Mouse (Mus musculus): ENCODE data around the gene Zcwpw1.
"Not testable (repeated sequence)": the region's sequence is repeated elsewhere in the genome, so short reads cannot be mapped to it uniquely, and the experiment has no call there.

Zcwpw1 gene

GRCm38 (mm10) chr5:137836611-137837010 lies 49.0 kb downstream of the Zcwpw1 start:
- DNase-seq: no peak

GRCm38 (mm10) chr5:137837110-137837509 lies 49.5 kb downstream of the Zcwpw1 start:
- not testable (repeated sequence) for DNase-seq

GRCm38 (mm10) chr5:137850313-137850712 lies 62.7 kb downstream of the Zcwpw1 start:
- DNase-seq: not testable (repeated sequence)

- DNase-seq: not testable (repeated sequence)
These were observed 67.3 kb downstream of the Zcwpw1 start for GRCm38 (mm10) chr5:137854907-137855306.

- not testable (repeated sequence) for DNase-seq
These were observed 69.3 kb downstream of the Zcwpw1 start for GRCm38 (mm10) chr5:137856870-137857269.

GRCm38 (mm10) chr5:137857960-137858710 lies 70.5 kb downstream of the Zcwpw1 start, which contains the start of gene Pilrb1:
Pilrb1 (minus strand) TSS chr5:137858106.
- not testable (repeated sequence) for DNase-seq

- not testable (repeated sequence) for DNase-seq
These were observed 76.4 kb downstream of the Zcwpw1 start for GRCm38 (mm10) chr5:137864008-137864407.

GRCm38 (mm10) chr5:137868600-137868999 lies 81.0 kb downstream of the Zcwpw1 start:
- DNase-seq: not testable (repeated sequence)

GRCm38 (mm10) chr5:137871644-137872380 lies 84.2 kb downstream of the Zcwpw1 start, which contains the start of gene Pilrb2:
Pilrb2 (minus strand) TSS chr5:137871815.
- DNase-seq: not testable (repeated sequence)

Data from embryo, embryonic 11 days (tissue).